Mouse (Mus musculus) heart, adult 8-10 months (tissue): ENCODE data around the gene Zfp941. TPM values are rescaled to one million over a fixed set of nuclear protein-coding genes. Genes with fewer than 3 reads are reported as not detected.
"Not testable (repeated sequence)": the region's sequence is repeated elsewhere in the genome, so short reads cannot be mapped to it uniquely, and the experiment has no call there.

Experiments used
- DNase-seq: peaks from one replicate; pipeline ENCODE4 v3.0.0; 2022; ENCODE audit warnings: low spot score
- total RNA-seq, 4 experiments: library from RNA; stranded (reverse); gene quantifications; 2 replicates each; pipeline ENCODE4 v1.2.4; 2022

Zfp941 gene
- total RNA-seq, 4 experiments from 2014 or later = 0.06 to 0.53 (median 0.30) TPM

DNA sequence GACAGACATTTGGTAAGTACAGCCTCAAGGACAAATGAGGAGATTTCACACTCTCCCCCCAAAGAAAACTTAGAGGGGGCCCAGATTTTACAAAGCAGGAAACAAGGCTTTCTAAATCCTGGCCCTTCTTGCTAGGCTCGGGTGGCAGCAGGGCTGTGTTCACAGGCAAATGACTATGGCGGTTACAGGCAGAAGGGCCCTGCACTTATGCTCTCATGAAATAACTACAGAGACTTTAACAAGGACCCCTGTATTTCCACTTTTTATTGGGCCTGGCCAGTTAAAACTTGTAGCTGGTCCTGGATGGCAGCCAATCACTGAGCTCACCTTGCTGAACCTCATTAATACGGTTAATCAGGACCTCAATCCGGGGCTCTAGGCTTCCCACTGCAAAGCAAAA lies 41.4 kb downstream of the Zfp941 start:
- no peak for DNase-seq

DNA sequence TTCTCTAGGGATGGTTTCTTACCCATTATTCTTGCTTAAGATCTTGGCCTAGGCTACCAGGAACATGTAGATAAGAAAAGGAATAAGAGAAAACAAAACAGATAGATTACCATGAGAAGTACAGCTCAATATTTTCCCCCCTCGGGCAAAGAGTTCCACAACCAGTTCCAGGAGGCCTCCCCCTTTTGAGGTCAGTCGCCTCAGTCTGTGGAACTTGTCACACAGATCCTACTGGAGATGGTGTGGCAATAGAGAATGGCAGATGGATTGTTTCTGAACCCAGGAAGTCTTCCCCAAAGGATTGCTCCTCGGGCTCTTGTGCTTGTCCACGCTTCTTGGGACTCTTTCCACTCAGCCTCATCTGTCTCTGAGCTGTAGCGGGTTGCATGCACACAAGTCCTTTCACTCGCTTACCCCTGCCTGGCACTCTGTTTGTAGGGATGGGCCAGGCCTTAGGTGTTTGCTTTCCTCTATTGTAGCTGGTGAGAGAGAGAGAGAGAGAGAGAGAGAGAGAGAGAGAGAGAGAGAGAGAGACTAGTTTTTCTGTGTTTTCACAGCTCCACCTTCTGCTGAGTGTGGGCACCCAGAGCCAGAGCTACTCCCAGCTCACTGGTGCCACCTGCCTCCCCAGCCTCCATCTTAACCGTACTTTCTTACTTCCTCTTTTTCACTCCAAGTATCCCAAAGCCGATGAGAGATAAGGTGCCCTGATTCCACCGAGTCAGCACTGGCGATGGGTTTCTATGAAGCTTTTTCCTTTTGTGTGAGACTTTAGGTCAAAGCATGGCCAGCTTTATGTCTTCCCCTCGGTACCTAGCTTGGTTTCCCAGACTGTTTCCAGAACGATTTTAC lies 55.9 kb downstream of the Zfp941 start:
- DNase-seq = no peak

DNA sequence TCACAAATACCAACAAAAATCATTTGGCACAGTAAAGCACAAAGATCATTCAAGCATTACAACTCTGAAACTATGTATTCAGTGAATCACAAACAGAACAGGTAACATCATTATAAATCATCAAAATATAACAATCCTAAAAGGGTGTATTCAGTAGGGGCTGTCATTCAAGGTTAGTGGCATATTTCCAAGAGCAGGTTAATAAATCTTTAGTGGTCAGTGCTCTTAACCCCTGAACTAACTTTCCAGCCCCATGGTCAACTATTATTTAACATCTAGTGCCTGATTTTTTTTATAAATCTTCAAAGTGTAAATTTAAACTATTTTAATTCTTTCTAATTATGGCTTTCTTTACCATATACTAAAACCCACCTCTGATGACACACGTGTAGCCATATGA lies 56.6 kb downstream of the Zfp941 start:
- not testable (repeated sequence) for DNase-seq

DNA sequence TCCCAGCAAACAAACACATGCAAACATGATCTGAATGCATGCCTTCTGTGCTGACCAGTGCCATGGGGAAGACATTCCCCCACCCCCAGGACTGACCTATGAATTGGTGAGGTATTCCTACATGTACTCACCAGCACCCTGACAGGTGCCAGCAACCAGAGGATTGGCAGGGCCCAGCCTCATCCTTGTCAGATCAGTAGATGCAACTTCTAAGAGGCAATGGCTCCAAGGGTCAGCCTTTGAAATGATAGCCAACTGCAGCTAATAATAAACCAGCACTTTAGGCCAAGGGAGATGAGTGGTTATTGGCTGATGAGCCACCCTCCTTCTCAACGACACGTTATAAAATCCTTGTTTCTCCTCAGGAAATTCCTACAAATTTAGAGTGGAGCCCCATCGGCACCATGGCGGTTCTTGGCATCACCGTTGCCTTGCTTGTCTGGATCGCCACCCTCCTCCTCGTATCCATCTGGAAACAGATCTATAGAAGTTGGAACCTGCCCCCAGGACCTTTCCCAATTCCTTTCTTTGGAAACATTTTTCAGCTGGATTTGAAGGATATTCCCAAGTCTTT lies 58.4 kb downstream of the Zfp941 start, which contains the start of gene Cyp2e1:
Gene Cyp2e1, plus strand, starts transcription at position 293 of the 574 bp plus-strand sequence.
- no peak for DNase-seq

DNA sequence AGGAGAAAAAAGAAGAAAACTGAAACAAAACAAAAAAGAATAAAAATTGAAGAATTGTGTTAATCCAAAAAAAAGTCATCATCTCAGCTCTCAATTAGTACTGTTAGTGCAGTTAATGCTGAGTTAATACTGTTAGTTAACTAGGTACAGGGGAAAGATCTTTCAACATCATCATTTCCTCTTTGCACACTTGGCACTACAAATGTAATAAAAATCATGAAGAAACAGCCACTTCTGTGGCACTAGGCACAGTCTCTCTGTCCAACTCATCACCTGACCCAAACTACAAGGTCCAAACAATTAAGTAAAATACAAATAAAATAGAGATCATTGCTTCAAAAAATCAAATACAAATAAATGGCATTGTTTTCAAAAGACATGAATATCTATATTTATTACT lies 61.3 kb downstream of the Zfp941 start:
- DNase-seq = no peak

Other genes starting within 250 kb of the Zfp941 start
- not detected for gene Olfr46, start 220.9 kb downstream of the Zfp941 start, total RNA-seq
- gene Olfr61, start 193.2 kb downstream of the Zfp941 start, total RNA-seq = not detected
- not detected for gene Olfr53, start 175.7 kb downstream of the Zfp941 start, total RNA-seq
- gene Olfr539, start 162.2 kb downstream of the Zfp941 start, total RNA-seq = not detected
- not detected for gene Olfr45, start 140.2 kb downstream of the Zfp941 start, total RNA-seq
- gene Olfr541, start 124.9 kb downstream of the Zfp941 start, total RNA-seq = not detected
- gene Cyp2e1, start 58.4 kb downstream of the Zfp941 start, total RNA-seq = 1 to 10 TPM; 3.0 to 9.8 (median 4.0) TPM
- under 1 TPM in 1 of 4 experiments, not detected in 3; 0.28 TPM for gene Syce1, start 34.3 kb downstream of the Zfp941 start, total RNA-seq
- gene Urah, start 12.8 kb upstream of the Zfp941 start, total RNA-seq = 1 to 10 TPM in 2 of 4 experiments, under 1 TPM in 2; 0.79 to 3.2 (median 1.4) TPM
- 10 to 100 TPM; 26.3 to 49.2 (median 37.1) TPM for gene Scgb1c1, start 23.4 kb upstream of the Zfp941 start, total RNA-seq
- gene Odf3, start 25.6 kb upstream of the Zfp941 start, total RNA-seq = not detected
- gene Gm45785, start 34.2 kb upstream of the Zfp941 start, total RNA-seq = not detected
- 10 to 100 TPM; 22.3 to 24.4 (median 23.3) TPM for gene Ric8a, start 34.8 kb upstream of the Zfp941 start, total RNA-seq
- gene Bet1l, start 35.4 kb upstream of the Zfp941 start, total RNA-seq = 10 to 100 TPM in 1 of 4 experiments, 1 to 10 TPM in 3; 7.9 to 11.8 (median 8.8) TPM
- 10 to 100 TPM; 80.4 to 85.4 (median 84.0) TPM for gene Psmd13, start 59.8 kb upstream of the Zfp941 start, total RNA-seq
- gene Sirt3, start 60.1 kb upstream of the Zfp941 start, total RNA-seq = 10 to 100 TPM; 67.8 to 72.6 (median 69.6) TPM
- 1,000 to 10,000 TPM; 2,926 to 3,503 (median 3,138) TPM for gene Cox8b, start 78.3 kb upstream of the Zfp941 start, total RNA-seq
- not detected for gene Nlrp6, start 98.7 kb upstream of the Zfp941 start, total RNA-seq
- gene Pgghg, start 119.2 kb upstream of the Zfp941 start, total RNA-seq = 1 to 10 TPM; 3.8 to 5.3 (median 4.3) TPM
- gene Ifitm5, start 128.1 kb upstream of the Zfp941 start, total RNA-seq = under 1 TPM in 3 of 4 experiments, not detected in 1; 0.35 to 0.72 (median 0.37) TPM
- not detected for gene Gm45717, start 133.8 kb upstream of the Zfp941 start, total RNA-seq
- gene Ifitm2, start 133.8 kb upstream of the Zfp941 start, total RNA-seq = 100 to 1,000 TPM in 1 of 4 experiments, 10 to 100 TPM in 3; 86.2 to 101 (median 90.3) TPM
- 1 to 10 TPM; 1.6 to 6.3 (median 5.0) TPM for gene Ifitm1, start 145.0 kb upstream of the Zfp941 start, total RNA-seq
- gene Ifitm3, start 188.6 kb upstream of the Zfp941 start, total RNA-seq = 100 to 1,000 TPM in 1 of 4 experiments, 10 to 100 TPM in 3; 83.5 to 104 (median 88.4) TPM
- 1 to 10 TPM in 1 of 4 experiments, not detected in 3; 4.9 TPM for gene Ifitm6, start 195.7 kb upstream of the Zfp941 start, total RNA-seq
- not detected for gene Gm17387, start 207.0 kb upstream of the Zfp941 start, total RNA-seq
- not detected for gene B4galnt4, start 238.9 kb upstream of the Zfp941 start, total RNA-seq